Mouse (Mus musculus): ENCODE data around the gene Opcml.

GRCm38 (mm10) chr9:28822060-28822459 is 1031.5 kb downstream of the Opcml start:
- TF ChIP-seq CHD2 (IDR thresholded peaks at IDR 0.05; ENCODE audit: low read depth, low read length) (no peak), HCFC1 (IDR thresholded peaks at IDR 0.05; ENCODE audit: borderline replicate concordance, insufficient read depth, low read length) (no peak), ZNF384 (IDR thresholded peaks at IDR 0.05; ENCODE audit: low read depth, low read length) (no peak)
